Mouse (Mus musculus) neural tube, embryonic 12.5 days (tissue): ENCODE measurements at regions not wholly inside any gene's neighbourhood (a gene's known extent, or its start where the extent isn't known, plus 50 kb on each side); places are given as distances from the start of the nearest gene placed in this dataset.

ENCODE experiments used
- ATAC-seq: fragments of 200-750 bp; cut with Nextera tagmentation; 2 replicates; pipeline ENCODE4 v1.8.0; 2017; ENCODE audit warnings: low read depth, mild to moderate bottlenecking, moderate TSS enrichment, moderate library complexity; ENCODE audit not compliant: low FRiP score
- H3K27ac ChIP-seq: fragments of 300-500 bp; sonication (generic); 2 replicates; pipeline ENCODE4 v1.5.1; 2016
- H3K27me3 ChIP-seq: fragments of 300-500 bp; sonication (generic); replicated peaks from 2 replicates; pipeline ENCODE4 v1.6.1; 2016; ENCODE audit warnings: mild to moderate bottlenecking
- H3K36me3 ChIP-seq: fragments of 300-500 bp; sonication (generic); 2 replicates; pipeline ENCODE4 v1.6.1; 2016; ENCODE audit warnings: mild to moderate bottlenecking
- H3K4me1 ChIP-seq: fragments of 300-500 bp; sonication (generic); 2 replicates; pipeline ENCODE4 v1.6.1; 2016
- H3K4me2 ChIP-seq: fragments of 300-500 bp; sonication (generic); replicated peaks from 2 replicates; pipeline ENCODE4 v1.6.1; 2016; ENCODE audit warnings: mild to moderate bottlenecking
- H3K4me3 ChIP-seq: fragments of 300-500 bp; sonication (generic); 2 replicates; pipeline ENCODE4 v1.5.1; 2016
- H3K9ac ChIP-seq: fragments of 300-500 bp; sonication (generic); 2 replicates; pipeline ENCODE4 v1.6.1; 2016; ENCODE audit warnings: mild to moderate bottlenecking
- H3K9me3 ChIP-seq: fragments of 300-500 bp; sonication (generic); 2 replicates; pipeline ENCODE4 v1.6.1; 2016; ENCODE audit warnings: mild to moderate bottlenecking
- WGBS: fragments of 180-500 bp; shearing (Covaris S2); methylation state at CpG from one replicate; pipeline ENCODE4 v1.1.7; 2016; 5-methylcytosine and 5-hydroxymethylcytosine counted together

- WGBS = 70% methylated on average over 8 of the region's 8 CpGs
- no peaks in the 10 kb centered on the region for H3K36me3 ChIP-seq
- no peak overlapping the region for H3K9ac ChIP-seq
- H3K27me3 ChIP-seq = no peaks in the 10 kb centered on the region
- no peaks in the 10 kb centered on the region for H3K9me3 ChIP-seq
- H3K27ac ChIP-seq = no peak overlapping the region
- no peak overlapping the region for H3K4me2 ChIP-seq
- no peak for ATAC-seq
- no peak overlapping the region for H3K4me3 ChIP-seq
- peaks cover 5% of the 10 kb centered on the region for H3K4me1 ChIP-seq
Measured at GRCm38 (mm10) chr3:22025615-22026014, 50.8 kb upstream of the Tbl1xr1 start.
